Mouse (Mus musculus) CH12.LX (cell line): Measurements from ENCODE around the gene Nuak2. TPM values are rescaled to one million over a fixed set of nuclear protein-coding genes. Genes with fewer than 3 reads are reported as not detected.

Experiments used
- DNase-seq: peaks from one replicate; pipeline ENCODE4 v3.0.0-alpha.2; 2013; ENCODE audit errors: extremely low read depth
- H3K27ac ChIP-seq: 2 replicates; pipeline ENCODE4 v1.5.1; 2012; ENCODE audit warnings: low read depth, mild to moderate bottlenecking, control low read depth, moderate library complexity; ENCODE audit not compliant: insufficient read depth
- H3K27me3 ChIP-seq: replicated peaks from 2 replicates; pipeline ENCODE3; 2012; ENCODE audit warnings: inconsistent platforms
- H3K36me3 ChIP-seq, 2 experiments: replicated peaks in 1 of 2; 2 replicates each; pipeline versions ENCODE3 to v1.6.1; 2012; ENCODE audit warnings: inconsistent platforms in 1 of 2, low read length in 1 of 2, mild to moderate bottlenecking in 1 of 2, mixed read lengths in 1 of 2, moderate library complexity in 1 of 2; ENCODE audit not compliant: control insufficient read depth in 1 of 2, insufficient read depth in 1 of 2
- H3K4me1 ChIP-seq, 2 experiments: 2 replicates each; pipeline ENCODE4 v1.6.1; 2012; ENCODE audit warnings: inconsistent platforms in 1 of 2, moderate library complexity in 1 of 2; ENCODE audit not compliant: insufficient read depth in 2 of 2, control insufficient read depth in 1 of 2
- H3K4me2 ChIP-seq: 2 replicates; pipeline ENCODE4 v1.6.1; 2012; ENCODE audit warnings: low read depth, mild to moderate bottlenecking, control low read depth; ENCODE audit not compliant: poor library complexity, insufficient read depth, severe bottlenecking
- H3K4me3 ChIP-seq, 3 experiments: fragments of 150-350 bp in 1 of 3; sonication (generic) in 1 of 3; replicated peaks in 1 of 3; 2 replicates each; pipeline versions ENCODE3 to v1.5.1; 2011 to 2012; ENCODE audit warnings: low read depth in 2 of 3, low read length in 2 of 3, mild to moderate bottlenecking in 2 of 3, moderate library complexity in 2 of 3, control low read depth in 1 of 3, improper control_type of control experiment in 1 of 3, inconsistent platforms in 1 of 3, mixed read lengths in 1 of 3; ENCODE audit not compliant: poor library complexity in 1 of 3
- H3K79me2 ChIP-seq: replicated peaks from 2 replicates; pipeline ENCODE4 v1.6.1; 2012; ENCODE audit warnings: mild to moderate bottlenecking, moderate library complexity; ENCODE audit not compliant: control insufficient read depth, poor library complexity, insufficient read depth, severe bottlenecking; ENCODE audit errors: extremely low read depth
- H3K9ac ChIP-seq: 2 replicates; pipeline ENCODE4 v1.6.1; 2012; ENCODE audit warnings: low read depth, mild to moderate bottlenecking, control low read depth, moderate library complexity; ENCODE audit not compliant: insufficient read depth
- H3K9me3 ChIP-seq: replicated peaks from 2 replicates; pipeline ENCODE3; 2012; ENCODE audit warnings: low read length, inconsistent platforms, mixed read lengths
- BHLHE40 ChIP-seq: IDR thresholded peaks from 2 replicates; pipeline ENCODE4 v1.6.1; 2011; ENCODE audit warnings: mild to moderate bottlenecking, low read depth, low read length, improper control_type of control experiment
- CHD1 ChIP-seq: IDR thresholded peaks from 2 replicates; pipeline ENCODE4 v1.6.1; 2012; ENCODE audit warnings: low read depth, low read length, improper control_type of control experiment, inconsistent platforms
- CHD2 ChIP-seq: IDR thresholded peaks from 2 replicates; pipeline ENCODE4 v1.6.1; 2011; ENCODE audit warnings: low read length, improper control_type of control experiment
- CTCF ChIP-seq, 2 experiments: IDR thresholded peaks in 1 of 2; conservative IDR thresholded peaks in 1 of 2; 2 replicates each; pipeline ENCODE4 v1.5.1; 2011 to 2012; ENCODE audit warnings: low read depth in 2 of 2, low read length in 2 of 2, improper control_type of control experiment in 1 of 2, inconsistent platforms in 1 of 2, mild to moderate bottlenecking in 1 of 2, moderate library complexity in 1 of 2
- E2F4 ChIP-seq: IDR thresholded peaks from 2 replicates; pipeline ENCODE4 v1.6.1; 2011; ENCODE audit warnings: low read depth, low read length, improper control_type of control experiment; ENCODE audit not compliant: insufficient replicate concordance
- ELF1 ChIP-seq: IDR thresholded peaks from 2 replicates; pipeline ENCODE4 v1.6.1; 2014; ENCODE audit warnings: low read depth, mild to moderate bottlenecking, inconsistent platforms, low read length, improper control_type of control experiment
- EP300 ChIP-seq: IDR thresholded peaks from 2 replicates; pipeline ENCODE4 v1.6.1; 2011; ENCODE audit warnings: low read length, improper control_type of control experiment
- ETS1 ChIP-seq: conservative IDR thresholded peaks from 2 replicates; pipeline ENCODE4 v1.6.1; 2012; ENCODE audit warnings: low read depth, mild to moderate bottlenecking, inconsistent platforms, low read length, improper control_type of control experiment, moderate library complexity
- GABPA ChIP-seq: IDR thresholded peaks from 2 replicates; pipeline ENCODE4 v1.6.1; 2012; ENCODE audit warnings: low read depth, low read length, improper control_type of control experiment, inconsistent platforms; ENCODE audit not compliant: insufficient replicate concordance
- HCFC1 ChIP-seq: IDR thresholded peaks from 2 replicates; pipeline ENCODE4 v1.6.1; 2012; ENCODE audit warnings: low read depth, mild to moderate bottlenecking, inconsistent platforms, low read length, improper control_type of control experiment
- IRF4 ChIP-seq: IDR thresholded peaks from 2 replicates; pipeline ENCODE4 v1.6.1; 2014; ENCODE audit warnings: low read depth, mild to moderate bottlenecking, inconsistent platforms, low read length, improper control_type of control experiment
- JUN ChIP-seq: IDR thresholded peaks from 2 replicates; pipeline ENCODE4 v1.6.1; 2011; ENCODE audit warnings: low read depth, mild to moderate bottlenecking, low read length, improper control_type of control experiment, moderate library complexity; ENCODE audit not compliant: insufficient read depth
- JUND ChIP-seq: conservative IDR thresholded peaks from 2 replicates; pipeline ENCODE4 v1.6.1; 2011; ENCODE audit warnings: low read depth, low read length, improper control_type of control experiment
- KAT2A ChIP-seq: IDR thresholded peaks from 2 replicates; pipeline ENCODE4 v1.6.1; 2012; ENCODE audit warnings: low read length, improper control_type of control experiment, inconsistent platforms; ENCODE audit not compliant: insufficient replicate concordance
- MAFK ChIP-seq: IDR thresholded peaks from 2 replicates; pipeline ENCODE4 v1.6.1; 2011; ENCODE audit warnings: low read length, improper control_type of control experiment; ENCODE audit not compliant: insufficient replicate concordance
- MAX ChIP-seq: IDR thresholded peaks from 2 replicates; pipeline ENCODE4 v1.6.1; 2011; ENCODE audit warnings: low read length, improper control_type of control experiment
- MAZ ChIP-seq: IDR thresholded peaks from 2 replicates; pipeline ENCODE4 v1.6.1; 2012; ENCODE audit warnings: low read depth, mild to moderate bottlenecking, inconsistent platforms, low read length, improper control_type of control experiment, moderate library complexity
- MEF2A ChIP-seq: IDR thresholded peaks from 2 replicates; pipeline ENCODE4 v1.6.1; 2014; ENCODE audit warnings: low read depth, mild to moderate bottlenecking, inconsistent platforms, low read length, improper control_type of control experiment, borderline replicate concordance
- MXI1 ChIP-seq: IDR thresholded peaks from 2 replicates; pipeline ENCODE4 v1.6.1; 2011; ENCODE audit warnings: mild to moderate bottlenecking, low read depth, low read length, improper control_type of control experiment
- MYC ChIP-seq: IDR thresholded peaks from 2 replicates; pipeline ENCODE4 v1.6.1; 2011; ENCODE audit warnings: low read depth, mild to moderate bottlenecking, improper control_type of control experiment, low read length
- NELFE ChIP-seq: IDR thresholded peaks from 2 replicates; pipeline ENCODE4 v1.6.1; 2011; ENCODE audit warnings: low read depth, low read length, improper control_type of control experiment
- NRF1 ChIP-seq: IDR thresholded peaks from 2 replicates; pipeline ENCODE4 v1.6.1; 2014; ENCODE audit warnings: low read depth, mild to moderate bottlenecking, inconsistent platforms, low read length, improper control_type of control experiment, moderate library complexity
- PAX5 ChIP-seq: IDR thresholded peaks from 2 replicates; pipeline ENCODE4 v1.6.1; 2012; ENCODE audit warnings: low read length, inconsistent platforms, mixed read lengths
- POLR2A ChIP-seq: IDR thresholded peaks from 2 replicates; pipeline ENCODE4 v1.6.1; 2011; ENCODE audit warnings: low read depth, mild to moderate bottlenecking, improper control_type of control experiment, low read length
- POLR2AphosphoS2 ChIP-seq: IDR thresholded peaks from 2 replicates; pipeline ENCODE4 v1.6.1; 2011; ENCODE audit warnings: low read depth, low read length, improper control_type of control experiment
- RAD21 ChIP-seq: IDR thresholded peaks from 2 replicates; pipeline ENCODE4 v1.6.1; 2011; ENCODE audit warnings: low read depth, mild to moderate bottlenecking, low read length, improper control_type of control experiment, moderate library complexity
- RCOR1 ChIP-seq: conservative IDR thresholded peaks from 2 replicates; pipeline ENCODE4 v1.6.1; 2012; ENCODE audit warnings: low read depth, mild to moderate bottlenecking, inconsistent platforms, low read length, improper control_type of control experiment
- SIN3A ChIP-seq: IDR thresholded peaks from 2 replicates; pipeline ENCODE4 v1.6.1; 2012; ENCODE audit warnings: low read length, improper control_type of control experiment, inconsistent platforms
- SMC3 ChIP-seq: IDR thresholded peaks from 2 replicates; pipeline ENCODE4 v1.6.1; 2011; ENCODE audit warnings: low read depth, low read length, improper control_type of control experiment
- TBP ChIP-seq: conservative IDR thresholded peaks from 2 replicates; pipeline ENCODE4 v1.6.1; 2011; ENCODE audit warnings: low read depth, low read length, improper control_type of control experiment
- UBTF ChIP-seq: IDR thresholded peaks from 2 replicates; pipeline ENCODE4 v1.6.1; 2012; ENCODE audit warnings: low read depth, mild to moderate bottlenecking, inconsistent platforms, low read length, improper control_type of control experiment, moderate library complexity
- USF1 ChIP-seq: IDR thresholded peaks from 2 replicates; pipeline ENCODE4 v1.6.1; 2014; ENCODE audit warnings: low read depth, mild to moderate bottlenecking, inconsistent platforms, low read length, improper control_type of control experiment
- USF2 ChIP-seq: conservative IDR thresholded peaks from 2 replicates; pipeline ENCODE4 v1.6.1; 2011; ENCODE audit warnings: low read depth, low read length, improper control_type of control experiment
- ZC3H11A ChIP-seq: IDR thresholded peaks from 2 replicates; pipeline ENCODE4 v1.6.1; 2012; ENCODE audit warnings: low read depth, mild to moderate bottlenecking, inconsistent platforms, low read length, improper control_type of control experiment
- ZKSCAN1 ChIP-seq: IDR thresholded peaks from 2 replicates; pipeline ENCODE4 v1.6.1; 2012; ENCODE audit warnings: low read depth, inconsistent platforms, low read length, improper control_type of control experiment, borderline replicate concordance
- ZMIZ1 ChIP-seq: IDR thresholded peaks from 2 replicates; pipeline ENCODE4 v1.6.1; 2012; ENCODE audit warnings: low read depth, mild to moderate bottlenecking, inconsistent platforms, low read length, improper control_type of control experiment
- ZNF384 ChIP-seq: IDR thresholded peaks from 2 replicates; pipeline ENCODE4 v1.6.1; 2012; ENCODE audit warnings: low read depth, low read length, improper control_type of control experiment, inconsistent platforms
- dilution Hi-C: fragments of 300-500 bp; cut with MboI; formaldehyde crosslinking; loops from 2 replicates; pipeline ENCODE4 v1.14.3; 2020; ENCODE audit warnings: low sequenced_read_pairs; ENCODE audit not compliant: extremely low pct_unique_long_range_greater_than_20kb, extremely low pct_ligation_motif_present
- in situ Hi-C: fragments of 300-500 bp; cut with MboI; formaldehyde crosslinking; loops from 3 replicates; pipeline ENCODE4 v1.14.3; 2019; ENCODE audit warnings: low sequenced_read_pairs, low pct_ligation_motif_present, low pct_unique_long_range_greater_than_20kb, mixed read lengths
- polyA plus RNA-seq: library from polyadenylated mRNA; unstranded; fragments of >175 nt; gene quantifications from 2 replicates; pipeline ENCODE4 v1.2.1, GENCODE M21; 2012; ENCODE audit warnings: low read depth; ENCODE audit not compliant: insufficient read length
- total RNA-seq, 2 experiments: library from RNA; depleted of rRNA; stranded (reverse); fragments of 300-350 nt in 1 of 2; fragments of >200 nt in 1 of 2; gene quantifications; 2 replicates each; pipeline ENCODE4 v1.2.3; 2012 to 2014

Gene Nuak2
- total and polyA plus RNA-seq, 3 experiments: 0.30 TPM; not detected in 2

DNA sequence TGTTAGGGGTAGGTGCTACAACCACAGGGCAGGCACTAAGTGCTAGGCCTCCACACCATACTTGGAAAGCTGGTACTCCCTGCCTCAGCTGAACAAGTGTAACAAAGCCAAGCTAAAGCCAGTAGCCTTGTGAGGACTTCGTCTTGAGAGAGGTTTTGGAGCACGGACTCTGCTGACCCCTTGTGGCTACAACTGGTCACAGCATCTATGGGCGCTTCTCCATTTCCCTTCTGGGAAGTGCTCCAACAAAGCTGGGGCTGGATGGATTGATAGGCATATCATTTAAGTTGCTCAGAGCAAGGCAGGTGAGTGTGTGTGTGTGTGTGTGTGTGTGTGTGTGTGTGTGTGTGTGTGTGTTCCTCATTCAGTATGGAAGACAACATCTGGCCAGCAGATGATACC is 39.9 kb downstream of the Nuak2 start:
- Histone ChIP-seq H3K36me3 (peaks cover 0 to 18% of the 10 kb centered on the region in 2 experiments), H3K27me3 (no peaks in the 10 kb centered on the region), H3K27ac (no peak overlapping the region), H3K9me3 (peaks cover 3% of the 10 kb centered on the region), H3K79me2 (no peaks in the 10 kb centered on the region), H3K4me1 (no peaks in the 10 kb centered on the region; a peak in 1 of 4 replicates), H3K4me3 (no peak overlapping the region), H3K9ac (no peak overlapping the region)
- DNase-seq: peak; percentile 79
- in situ Hi-C loops (no loop called here), dilution Hi-C loops (no loop called here)
- TF ChIP-seq MAX (no peak), MXI1 (no peak), BHLHE40 (no peak), KAT2A (no peak), USF1 (no peak), SMC3 (peak; percentile 99), SIN3A (peak; percentile 54; the same call in 1 of the 2 replicates), USF2 (no peak), NRF1 (no peak), RAD21 (peak; percentile 99), EP300 (no peak), NELFE (peak; percentile 56; the same call in 1 of the 2 replicates), GABPA (no peak), PAX5 (no peak), UBTF (no peak), IRF4 (peak; percentile 44; the same call in 1 of the 2 replicates), ZKSCAN1 (no peak), MAFK (no peak), ZMIZ1 (no peak), HCFC1 (no peak), E2F4 (0 out of 2 replicates have a peak, but pooled peaks have one; percentile 44), ZNF384 (0 out of 2 replicates have a peak, but pooled peaks have one; percentile 5), MAZ (no peak), CHD2 (no peak), MYC (no peak), CHD1 (no peak), RCOR1 (no peak; the same call in 1 of the 2 replicates), CTCF (conservative IDR thresholded peaks at IDR 0.05 in 1 of 2, IDR thresholded peaks at IDR 0.05 in 1 of 2; ENCODE audit: low read depth in 2 of 2, low read length in 2 of 2) (peak; percentile 94 to 99), JUND (no peak), POLR2AphosphoS2 (no peak), ELF1 (no peak), MEF2A (peak; percentile 48; the same call in 1 of the 2 replicates), JUN (no peak), TBP (no peak), ZC3H11A (peak; percentile 93), POLR2A (no peak), ETS1 (no peak)
- TF ChIP-seq, all 38 proteins: peak for 10
- H3K4me2 ChIP-seq: no peak overlapping the region
